Mouse (Mus musculus): ENCODE results near the gene Cd109.

DNA sequence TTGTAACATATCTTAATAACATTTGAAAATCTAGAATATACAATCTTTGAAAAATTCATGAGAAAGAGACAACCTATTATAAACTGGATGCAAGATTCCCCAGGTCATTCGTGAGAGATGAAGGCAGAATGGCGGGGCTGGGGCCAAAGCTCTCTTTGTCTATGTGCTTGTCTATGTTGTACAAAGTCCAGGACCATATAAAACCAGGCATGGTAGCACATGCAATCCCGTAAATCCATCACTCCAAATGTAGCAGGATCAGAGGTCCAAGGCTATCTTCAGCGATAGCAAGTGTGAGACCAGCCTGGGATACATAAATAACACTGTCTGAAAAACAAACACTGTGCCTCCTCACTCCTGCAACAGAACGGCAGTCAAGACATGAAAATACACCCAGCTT is 15.4 kb upstream of the Cd109 start:
- TF ChIP-seq ELF1 (IDR thresholded peaks at IDR 0.05; ENCODE audit: low read depth, low read length) (no peak), CTCF (conservative IDR thresholded peaks at IDR 0.05 in 1 of 2, IDR thresholded peaks at IDR 0.05 in 1 of 2; ENCODE audit: low read depth in 2 of 2, low read length in 2 of 2) (no peak), RCOR1 (conservative IDR thresholded peaks at IDR 0.05; ENCODE audit: low read depth, low read length) (no peak), POLR2A (IDR thresholded peaks at IDR 0.05; ENCODE audit: low read depth, low read length) (no peak)

All from CH12.LX (cell line).